Mouse (Mus musculus): ENCODE results near the gene Spag8. TPM values are rescaled to one million over a fixed set of nuclear protein-coding genes. Genes with fewer than 3 reads are reported as not detected.

Gene Spag8
- total and polyA plus RNA-seq, 2 experiments from 2014 or later = 6.8 to 7.8 TPM

DNA sequence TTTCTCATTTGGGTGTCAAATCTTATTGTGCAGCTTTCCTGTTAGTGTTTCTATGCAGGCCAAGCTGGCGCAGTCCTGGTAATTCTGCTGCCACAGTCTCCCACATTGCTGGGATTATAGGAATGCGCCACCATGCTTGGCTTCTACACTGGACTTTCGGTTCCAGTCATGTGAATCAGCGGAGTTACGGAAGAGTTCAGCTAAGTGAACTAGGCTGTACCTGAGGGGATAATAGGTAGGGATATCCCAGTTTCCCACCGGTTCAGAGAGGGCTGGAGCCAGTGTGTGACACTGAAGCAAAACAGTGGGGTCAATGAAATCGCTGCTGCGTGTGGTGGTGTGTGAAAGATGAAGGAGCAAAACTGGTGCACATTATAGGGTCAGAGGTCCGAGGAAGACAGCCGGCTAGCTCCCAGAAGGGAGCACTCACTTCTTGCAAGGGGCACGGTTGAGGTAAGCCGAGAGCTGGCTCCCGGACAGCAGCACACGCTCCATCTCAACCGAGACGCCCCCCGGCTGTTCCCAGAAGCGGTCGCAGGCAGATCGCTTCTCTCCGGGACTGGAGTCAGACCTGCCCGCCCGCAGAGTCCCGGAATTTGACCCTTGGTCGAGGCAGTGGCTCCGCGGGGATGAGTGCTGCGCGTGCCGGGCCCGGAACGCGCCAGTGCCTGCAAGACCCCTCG is 2.4 kb upstream of the Spag8 start:
- Histone ChIP-seq H3K27ac (peak overlapping the region; percentile 97), H3K4me3 (ENCODE audit: low read length) (peak overlapping the region; percentile 84), H3K9ac (replicated peaks; ENCODE audit: low read length) (peak overlapping the region; percentile 91), H3K9me3 (ENCODE audit: low read length) (no peaks in the 10 kb centered on the region), H3K4me2 (ENCODE audit: low read depth, low read length) (peak overlapping the region; percentile 70), H3K36me3 (ENCODE audit: insufficient read depth, low read length) (no peaks in the 10 kb centered on the region), H3K4me1 (ENCODE audit: insufficient read depth, low read length) (no peaks in the 10 kb centered on the region), H3K27me3 (ENCODE audit: insufficient read depth, low read length) (no peaks in the 10 kb centered on the region)
- ATAC-seq = peak; percentile 48
- TF ChIP-seq CTCF (IDR thresholded peaks at IDR 0.05; ENCODE audit: low read depth) = no peak
- DNase-seq (ENCODE audit: low spot score) = no peak
- 5% methylated on average over 34 of the region's 34 CpGs for WGBS

DNA sequence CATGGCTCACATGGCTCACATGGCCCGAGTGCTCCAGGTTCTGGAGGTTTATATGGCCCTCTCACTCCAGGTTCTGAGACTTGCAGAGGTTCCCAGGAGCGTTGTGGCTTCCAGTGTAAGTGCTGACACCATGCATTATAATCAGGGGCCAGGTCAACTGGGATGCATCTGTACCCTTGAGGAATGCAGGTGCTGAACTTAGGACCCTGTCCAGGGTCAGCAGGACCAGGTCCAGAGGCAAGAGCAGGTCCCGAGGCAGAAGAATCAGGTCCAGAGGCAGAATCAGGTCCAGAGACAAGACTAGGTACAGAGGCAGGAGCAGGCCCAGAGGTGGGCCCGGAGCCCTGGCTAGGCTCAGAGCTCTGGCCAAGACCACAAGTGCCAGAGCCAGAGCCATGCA is 668 bp downstream of the Spag8 start:
- Histone ChIP-seq H3K27me3 (ENCODE audit: insufficient read depth, low read length) (no peaks in the 10 kb centered on the region), H3K36me3 (ENCODE audit: insufficient read depth, low read length) (peaks cover 3% of the 10 kb centered on the region; the same call in 1 of the 2 replicates), H3K27ac (peak overlapping the region; percentile 57; the same call in 1 of the 2 replicates), H3K9me3 (ENCODE audit: low read length) (no peaks in the 10 kb centered on the region), H3K4me3 (ENCODE audit: low read length) (peak overlapping the region; percentile 19), H3K9ac (replicated peaks; ENCODE audit: low read length) (no peak overlapping the region), H3K4me2 (ENCODE audit: low read depth, low read length) (peak overlapping the region; percentile 47), H3K4me1 (ENCODE audit: insufficient read depth, low read length) (no peaks in the 10 kb centered on the region)
- 95% methylated on average over 4 of the region's 4 CpGs for WGBS
- TF ChIP-seq CTCF (IDR thresholded peaks at IDR 0.05; ENCODE audit: low read depth) = no peak
- no peak for ATAC-seq
- DNase-seq (ENCODE audit: low spot score) = no peak

DNA sequence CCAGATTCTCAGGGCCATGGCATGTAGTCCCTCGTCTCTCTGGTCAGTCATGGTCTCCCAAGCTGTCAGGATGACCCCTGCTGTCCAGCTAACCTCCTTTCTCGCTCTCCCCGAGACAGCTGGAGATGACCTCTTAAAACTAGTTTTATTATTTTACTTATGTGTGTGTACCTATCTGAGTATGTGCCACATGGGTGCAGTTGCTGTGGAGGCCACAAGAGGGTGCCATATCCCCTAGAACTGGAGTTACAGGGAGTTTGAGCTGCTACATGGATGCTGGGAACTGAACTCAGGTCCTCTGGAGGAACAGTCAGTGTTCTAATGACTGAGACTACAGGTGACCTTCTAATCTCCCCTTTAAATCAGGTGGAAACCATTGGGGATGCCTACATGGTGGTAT is 3.6 kb downstream of the Spag8 start:
- Histone ChIP-seq H3K9me3 (ENCODE audit: low read length) (no peaks in the 10 kb centered on the region), H3K4me1 (ENCODE audit: insufficient read depth, low read length) (no peaks in the 10 kb centered on the region), H3K4me3 (ENCODE audit: low read length) (no peak overlapping the region), H3K27ac (no peak overlapping the region), H3K36me3 (ENCODE audit: insufficient read depth, low read length) (peaks cover 3% of the 10 kb centered on the region; the same call in 1 of the 2 replicates), H3K27me3 (ENCODE audit: insufficient read depth, low read length) (no peaks in the 10 kb centered on the region), H3K9ac (replicated peaks; ENCODE audit: low read length) (no peak overlapping the region), H3K4me2 (ENCODE audit: low read depth, low read length) (no peak overlapping the region)
- ATAC-seq (no peak), DNase-seq (ENCODE audit: low spot score) (no peak)
- WGBS = 95% methylated on average over 3 of the region's 3 CpGs
- peak; percentile 55 for TF ChIP-seq CTCF (IDR thresholded peaks at IDR 0.05; ENCODE audit: low read depth)

DNA sequence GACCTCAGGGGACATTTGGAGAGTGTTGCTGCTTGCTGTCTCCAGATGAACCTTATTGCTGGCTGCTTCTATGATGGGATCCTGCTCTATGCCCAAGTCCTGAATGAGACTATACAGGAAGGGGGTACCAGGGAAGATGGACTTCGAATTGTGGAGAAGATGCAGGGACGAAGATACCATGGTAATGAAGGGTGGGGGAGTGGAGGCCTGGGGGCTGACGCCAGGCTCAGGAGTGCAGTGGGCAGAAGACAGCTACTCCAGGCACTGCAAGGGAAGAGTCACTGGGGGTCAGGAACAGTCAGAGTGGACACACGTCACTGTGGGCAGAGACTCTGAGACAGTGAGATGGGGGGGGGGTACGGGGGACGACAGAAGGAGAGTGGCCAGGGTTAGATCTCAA is 12.9 kb downstream of the Spag8 start:
- no peak for DNase-seq (ENCODE audit: low spot score)
- no peak for ATAC-seq
- Histone ChIP-seq H3K36me3 (ENCODE audit: insufficient read depth, low read length) (peaks cover 7% of the 10 kb centered on the region; the same call in 1 of the 2 replicates), H3K9ac (replicated peaks; ENCODE audit: low read length) (no peak overlapping the region), H3K4me3 (ENCODE audit: low read length) (no peak overlapping the region), H3K4me1 (ENCODE audit: insufficient read depth, low read length) (no peaks in the 10 kb centered on the region), H3K9me3 (ENCODE audit: low read length) (no peaks in the 10 kb centered on the region), H3K27me3 (ENCODE audit: insufficient read depth, low read length) (no peaks in the 10 kb centered on the region), H3K4me2 (ENCODE audit: low read depth, low read length) (no peak overlapping the region), H3K27ac (no peak overlapping the region)
- no peak for TF ChIP-seq CTCF (IDR thresholded peaks at IDR 0.05; ENCODE audit: low read depth)
- 90% methylated on average over 6 of the region's 6 CpGs for WGBS

DNA sequence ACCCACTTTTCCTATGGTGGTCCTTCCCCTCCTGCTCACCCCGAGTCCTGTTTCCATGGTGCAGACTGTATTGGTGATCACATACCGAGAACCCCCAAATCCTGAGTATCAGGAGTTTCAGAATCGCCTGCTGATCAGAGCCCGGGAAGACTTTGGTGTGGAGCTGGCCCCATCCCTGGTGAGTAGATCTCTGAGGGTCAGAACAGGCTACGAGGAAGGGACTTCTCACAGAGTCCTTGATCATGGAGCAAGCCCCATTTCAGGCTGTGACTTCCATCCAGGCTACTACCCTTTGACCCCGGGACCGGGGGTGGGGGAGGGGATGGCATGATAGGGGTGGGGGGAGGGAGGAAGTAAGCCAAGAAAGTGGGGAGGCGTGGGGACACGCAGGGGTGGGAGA is 13.3 kb downstream of the Spag8 start:
- ATAC-seq (no peak), DNase-seq (ENCODE audit: low spot score) (no peak)
- H3K4me3 ChIP-seq (ENCODE audit: low read length) = no peak overlapping the region
- no peak overlapping the region for H3K9ac ChIP-seq (replicated peaks; ENCODE audit: low read length)
- no peaks in the 10 kb centered on the region for H3K4me1 ChIP-seq (ENCODE audit: insufficient read depth, low read length)
- H3K36me3 ChIP-seq (ENCODE audit: insufficient read depth, low read length) = peaks cover 7% of the 10 kb centered on the region; the same call in 1 of the 2 replicates
- WGBS = 80% methylated on average over 9 of the region's 9 CpGs
- no peak for TF ChIP-seq CTCF (IDR thresholded peaks at IDR 0.05; ENCODE audit: low read depth)
- no peaks in the 10 kb centered on the region for H3K9me3 ChIP-seq (ENCODE audit: low read length)
- H3K4me2 ChIP-seq (ENCODE audit: low read depth, low read length) = no peak overlapping the region
- H3K27me3 ChIP-seq (ENCODE audit: insufficient read depth, low read length) = no peaks in the 10 kb centered on the region
- H3K27ac ChIP-seq = no peak overlapping the region

DNA sequence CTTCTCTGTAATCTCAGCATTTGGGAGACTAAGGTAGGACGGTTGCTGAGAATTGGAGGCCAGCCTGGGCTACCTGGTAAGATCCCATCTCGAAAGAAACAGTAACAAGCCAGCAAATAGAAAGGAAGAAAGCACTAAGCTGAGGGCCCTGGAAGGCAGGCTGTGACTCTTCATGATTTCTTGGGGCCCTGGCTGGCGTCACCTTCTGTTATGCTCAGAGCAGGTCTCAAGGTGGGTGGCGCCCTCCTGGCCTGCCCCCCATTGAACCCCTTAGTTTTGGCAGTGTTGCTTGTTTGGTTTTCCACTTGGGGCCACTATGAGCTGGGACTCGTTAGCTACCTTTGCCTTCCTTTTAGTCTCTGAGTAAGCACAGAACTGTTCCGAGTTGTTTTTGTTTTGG is 16.6 kb downstream of the Spag8 start:
- H3K36me3 ChIP-seq (ENCODE audit: insufficient read depth, low read length) = no peaks in the 10 kb centered on the region
- H3K27ac ChIP-seq = no peak overlapping the region
- H3K27me3 ChIP-seq (ENCODE audit: insufficient read depth, low read length) = no peaks in the 10 kb centered on the region
- H3K4me3 ChIP-seq (ENCODE audit: low read length) = no peak overlapping the region
- ATAC-seq = no peak
- no peaks in the 10 kb centered on the region for H3K9me3 ChIP-seq (ENCODE audit: low read length)
- DNase-seq (ENCODE audit: low spot score) = no peak
- no peak overlapping the region for H3K4me2 ChIP-seq (ENCODE audit: low read depth, low read length)
- no peak overlapping the region for H3K9ac ChIP-seq (replicated peaks; ENCODE audit: low read length)
- no peak for TF ChIP-seq CTCF (IDR thresholded peaks at IDR 0.05; ENCODE audit: low read depth)
- peaks cover 15% of the 10 kb centered on the region for H3K4me1 ChIP-seq (ENCODE audit: insufficient read depth, low read length)
- WGBS = 77% methylated on average over 6 of the region's 6 CpGs

DNA sequence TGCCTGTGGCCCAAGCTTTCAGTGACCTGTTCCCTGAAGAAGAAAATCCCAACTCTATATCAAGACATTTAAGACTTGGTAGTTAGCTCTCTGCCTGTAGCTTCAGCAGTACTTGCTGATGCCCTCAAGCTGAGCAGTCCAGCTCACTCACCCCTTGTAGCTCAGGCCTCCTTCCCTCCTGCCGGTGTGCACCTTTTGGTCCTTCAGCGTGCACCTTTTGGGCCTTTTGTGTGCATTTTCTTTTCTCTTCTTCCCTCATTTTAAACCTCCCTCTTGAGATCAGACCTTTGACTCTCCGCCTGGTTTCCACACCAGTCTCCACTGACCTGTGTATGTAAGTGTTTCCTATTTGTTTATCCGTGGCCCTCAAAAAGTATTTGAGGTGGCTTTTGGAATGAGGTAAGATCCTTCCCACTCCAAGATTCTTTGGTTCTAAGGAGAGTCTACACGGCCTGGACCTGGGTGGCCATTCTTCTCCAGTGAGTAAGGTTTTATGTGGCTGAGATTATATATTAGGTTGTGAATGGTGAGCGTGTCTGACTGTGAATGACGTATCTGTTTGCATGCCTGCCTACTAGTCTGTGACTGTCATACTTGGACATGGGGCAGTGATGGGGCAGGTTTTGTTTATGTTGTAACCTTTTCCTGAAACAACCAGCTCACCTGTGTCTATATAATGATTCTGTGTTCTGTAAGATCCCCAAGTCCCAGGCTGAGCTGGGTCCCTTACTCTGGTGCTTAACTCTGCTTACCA is 18.6 kb downstream of the Spag8 start:
- no peak for TF ChIP-seq CTCF (IDR thresholded peaks at IDR 0.05; ENCODE audit: low read depth)
- Histone ChIP-seq H3K27me3 (ENCODE audit: insufficient read depth, low read length) (no peaks in the 10 kb centered on the region), H3K27ac (no peak overlapping the region), H3K4me2 (ENCODE audit: low read depth, low read length) (no peak overlapping the region), H3K36me3 (ENCODE audit: insufficient read depth, low read length) (no peaks in the 10 kb centered on the region), H3K4me3 (ENCODE audit: low read length) (no peak overlapping the region), H3K9me3 (ENCODE audit: low read length) (no peaks in the 10 kb centered on the region), H3K9ac (replicated peaks; ENCODE audit: low read length) (no peak overlapping the region), H3K4me1 (ENCODE audit: insufficient read depth, low read length) (peaks cover 19% of the 10 kb centered on the region)
- DNase-seq (ENCODE audit: low spot score) (no peak), ATAC-seq (no peak)
- 87% methylated on average over 7 of the region's 7 CpGs for WGBS
